Mouse (Mus musculus) intestine, embryonic 14.5 days (tissue): ENCODE results near the gene Rimkla. TPM values are rescaled to one million over a fixed set of nuclear protein-coding genes. Genes with fewer than 3 reads are reported as not detected.
A peak's percentile ranks its signal among the peaks of the same experiment; 100 is the strongest.

ENCODE experiments used
- ATAC-seq: fragments of 200-750 bp; cut with Nextera tagmentation; replicated peaks from 2 replicates; pipeline ENCODE4 v1.8.0; 2017; ENCODE audit warnings: low read depth, moderate number of reproducible peaks, moderate TSS enrichment, moderate library complexity; ENCODE audit not compliant: low FRiP score, low TSS enrichment
- DNase-seq: peaks from one replicate; pipeline ENCODE4 v3.0.0-alpha.2; 2018; ENCODE audit warnings: low spot score
- H3K27ac ChIP-seq: fragments of 300-500 bp; sonication (generic); 2 replicates; pipeline ENCODE4 v1.5.1; 2014; ENCODE audit warnings: low read depth, mild to moderate bottlenecking, control low read depth
- H3K27me3 ChIP-seq: fragments of 300-500 bp; sonication (generic); replicated peaks from 2 replicates; pipeline ENCODE4 v1.6.1; 2014; ENCODE audit warnings: low read length, control low read depth; ENCODE audit not compliant: control insufficient read depth, insufficient read depth
- H3K36me3 ChIP-seq: fragments of 300-500 bp; sonication (generic); 2 replicates; pipeline ENCODE4 v1.6.1; 2014; ENCODE audit warnings: low read length, control low read depth; ENCODE audit not compliant: control insufficient read depth, insufficient read depth
- H3K4me1 ChIP-seq: fragments of 300-500 bp; sonication (generic); replicated peaks from 2 replicates; pipeline ENCODE4 v1.6.1; 2014; ENCODE audit warnings: low read length, control low read depth, mixed read lengths; ENCODE audit not compliant: control insufficient read depth, insufficient read depth
- H3K4me2 ChIP-seq: fragments of 300-500 bp; sonication (generic); 2 replicates; pipeline ENCODE4 v1.6.1; 2014; ENCODE audit warnings: low read length
- H3K4me3 ChIP-seq: fragments of 300-500 bp; sonication (generic); 2 replicates; pipeline ENCODE4 v1.5.1; 2014; ENCODE audit warnings: low read depth, low read length, control low read depth, mixed read lengths
- H3K9ac ChIP-seq: fragments of 300-500 bp; sonication (generic); 2 replicates; pipeline ENCODE4 v1.6.1; 2014; ENCODE audit warnings: mild to moderate bottlenecking, low read length
- H3K9me3 ChIP-seq: fragments of 300-500 bp; sonication (generic); 2 replicates; pipeline ENCODE4 v1.6.1; 2016; ENCODE audit warnings: low read length, control low read depth; ENCODE audit not compliant: control insufficient read depth
- WGBS: fragments of 180-500 bp; shearing (Covaris S2); extraction: QIAGEN DNeasy Blood & Tissue Kit; methylation state at CpG from one replicate; pipeline ENCODE4 v1.1.7; 2014; 5-methylcytosine and 5-hydroxymethylcytosine counted together
- polyA plus RNA-seq: library from polyadenylated mRNA; unstranded; fragments of >200 nt; fragmentation: Nextera tagmentation; extraction: Ambion mirVana; gene quantifications from 2 replicates; pipeline ENCODE4 v1.2.1, GENCODE M21; 2014

The Rimkla gene
- polyA plus RNA-seq, 1 experiment from 2014 or later, result 1.0 TPM

- H3K4me2 ChIP-seq, result no peak overlapping the region
- H3K9me3 ChIP-seq, result no peaks in the 10 kb centered on the region
- no peak overlapping the region for H3K27ac ChIP-seq
- ATAC-seq (no peak), DNase-seq (no peak)
- H3K9ac ChIP-seq, result no peak overlapping the region
- H3K27me3 ChIP-seq, result no peaks in the 10 kb centered on the region
- no peak overlapping the region for H3K4me3 ChIP-seq
- H3K4me1 ChIP-seq, result no peaks in the 10 kb centered on the region
- H3K36me3 ChIP-seq, result no peaks in the 10 kb centered on the region
Observed at GRCm38 (mm10) chr4:119526329-119526845, 34.0 kb upstream of the Rimkla start.

GRCm38 (mm10) chr4:119524466-119524865 is 32.0 kb upstream of the Rimkla start:
- H3K4me3 ChIP-seq, result no peak overlapping the region
- no peak for ATAC-seq
- no peaks in the 10 kb centered on the region for H3K9me3 ChIP-seq
- H3K9ac ChIP-seq, result no peak overlapping the region
- H3K4me1 ChIP-seq, result no peaks in the 10 kb centered on the region
- no peak overlapping the region for H3K4me2 ChIP-seq
- no peak for DNase-seq
- H3K36me3 ChIP-seq, result no peaks in the 10 kb centered on the region
- WGBS, result 80% methylated on average over 2 of the region's 2 CpGs
- H3K27me3 ChIP-seq, result no peaks in the 10 kb centered on the region
- no peak overlapping the region for H3K27ac ChIP-seq

GRCm38 (mm10) chr4:119524010-119524409 is 31.6 kb upstream of the Rimkla start:
- Histone ChIP-seq H3K4me3 (no peak overlapping the region), H3K4me2 (no peak overlapping the region), H3K4me1 (no peaks in the 10 kb centered on the region), H3K27ac (no peak overlapping the region), H3K9ac (no peak overlapping the region), H3K9me3 (no peaks in the 10 kb centered on the region), H3K27me3 (no peaks in the 10 kb centered on the region), H3K36me3 (no peaks in the 10 kb centered on the region)
- ATAC-seq (no peak), DNase-seq (no peak)
- WGBS, result 84% methylated on average over 1 of the region's 1 CpGs

- no peaks in the 10 kb centered on the region for H3K4me1 ChIP-seq
- no peak overlapping the region for H3K9ac ChIP-seq
- H3K9me3 ChIP-seq, result no peaks in the 10 kb centered on the region
- ATAC-seq (no peak), DNase-seq (no peak)
- no peaks in the 10 kb centered on the region for H3K27me3 ChIP-seq
- no peak overlapping the region for H3K27ac ChIP-seq
- H3K4me2 ChIP-seq, result no peak overlapping the region
- H3K4me3 ChIP-seq, result no peak overlapping the region
- WGBS, result 80% methylated on average over 4 of the region's 4 CpGs
- H3K36me3 ChIP-seq, result no peaks in the 10 kb centered on the region
Observed at GRCm38 (mm10) chr4:119523575-119523974, 31.1 kb upstream of the Rimkla start.

GRCm38 (mm10) chr4:119512731-119513141 is 20.3 kb upstream of the Rimkla start:
- H3K4me1 ChIP-seq, result no peaks in the 10 kb centered on the region
- no peaks in the 10 kb centered on the region for H3K36me3 ChIP-seq
- WGBS, result 54% methylated on average over 3 of the region's 3 CpGs
- H3K4me3 ChIP-seq, result no peak overlapping the region
- DNase-seq (no peak), ATAC-seq (no peak)
- H3K27me3 ChIP-seq, result no peaks in the 10 kb centered on the region
- H3K27ac ChIP-seq, result no peak overlapping the region
- no peak overlapping the region for H3K9ac ChIP-seq
- no peak overlapping the region for H3K4me2 ChIP-seq
- no peaks in the 10 kb centered on the region for H3K9me3 ChIP-seq

GRCm38 (mm10) chr4:119511591-119511990 is 19.2 kb upstream of the Rimkla start:
- H3K4me2 ChIP-seq, result no peak overlapping the region
- H3K4me1 ChIP-seq, result no peaks in the 10 kb centered on the region
- no peak for DNase-seq
- H3K4me3 ChIP-seq, result no peak overlapping the region
- ATAC-seq, result no peak
- WGBS, result 67% methylated on average over 2 of the region's 2 CpGs
- H3K27ac ChIP-seq, result no peak overlapping the region
- no peaks in the 10 kb centered on the region for H3K9me3 ChIP-seq
- H3K36me3 ChIP-seq, result no peaks in the 10 kb centered on the region
- no peak overlapping the region for H3K9ac ChIP-seq
- no peaks in the 10 kb centered on the region for H3K27me3 ChIP-seq

GRCm38 (mm10) chr4:119498319-119498848 is 6.0 kb upstream of the Rimkla start:
- no peak overlapping the region for H3K27ac ChIP-seq
- H3K4me1 ChIP-seq, result no peaks in the 10 kb centered on the region
- H3K9ac ChIP-seq, result no peak overlapping the region
- no peak overlapping the region for H3K4me3 ChIP-seq
- DNase-seq, result no peak
- H3K9me3 ChIP-seq, result no peaks in the 10 kb centered on the region
- 60% methylated on average over 5 of the region's 5 CpGs for WGBS
- no peak for ATAC-seq
- H3K27me3 ChIP-seq, result 0 out of 2 replicates have a peak, but pooled peaks cover 12% of the 10 kb centered on the region
- no peak overlapping the region for H3K4me2 ChIP-seq
- no peaks in the 10 kb centered on the region for H3K36me3 ChIP-seq

GRCm38 (mm10) chr4:119492933-119493327 is 502 bp upstream of the Rimkla start:
- Histone ChIP-seq H3K9me3 (no peaks in the 10 kb centered on the region), H3K9ac (no peak overlapping the region; the same call in 1 of the 2 replicates), H3K36me3 (no peaks in the 10 kb centered on the region), H3K4me3 (peak overlapping the region; percentile 48), H3K4me1 (no peaks in the 10 kb centered on the region), H3K27me3 (peaks cover 17% of the 10 kb centered on the region), H3K27ac (no peak overlapping the region), H3K4me2 (peak overlapping the region; percentile 86)
- 36% methylated on average over 10 of the region's 10 CpGs for WGBS
- DNase-seq (no peak), ATAC-seq (peak; percentile 48; the same call in 1 of the 2 replicates)

GRCm38 (mm10) chr4:119490806-119491205 is 1.6 kb downstream of the Rimkla start:
- Histone ChIP-seq H3K9me3 (no peaks in the 10 kb centered on the region), H3K36me3 (no peaks in the 10 kb centered on the region), H3K4me2 (no peak overlapping the region), H3K4me1 (no peaks in the 10 kb centered on the region), H3K4me3 (no peak overlapping the region), H3K27me3 (peaks cover 17% of the 10 kb centered on the region), H3K9ac (no peak overlapping the region), H3K27ac (no peak overlapping the region)
- DNase-seq (peak; percentile 58), ATAC-seq (no peak)
- WGBS, result 74% methylated on average over 3 of the region's 3 CpGs
